Mouse (Mus musculus): Measurements from ENCODE around the gene Kcnb1. TPM values are rescaled to one million over a fixed set of nuclear protein-coding genes. Genes with fewer than 3 reads are reported as not detected.

Kcnb1 gene
- polyA plus RNA-seq, 1 experiment from 2014 or later = 1.5 TPM

DNA sequence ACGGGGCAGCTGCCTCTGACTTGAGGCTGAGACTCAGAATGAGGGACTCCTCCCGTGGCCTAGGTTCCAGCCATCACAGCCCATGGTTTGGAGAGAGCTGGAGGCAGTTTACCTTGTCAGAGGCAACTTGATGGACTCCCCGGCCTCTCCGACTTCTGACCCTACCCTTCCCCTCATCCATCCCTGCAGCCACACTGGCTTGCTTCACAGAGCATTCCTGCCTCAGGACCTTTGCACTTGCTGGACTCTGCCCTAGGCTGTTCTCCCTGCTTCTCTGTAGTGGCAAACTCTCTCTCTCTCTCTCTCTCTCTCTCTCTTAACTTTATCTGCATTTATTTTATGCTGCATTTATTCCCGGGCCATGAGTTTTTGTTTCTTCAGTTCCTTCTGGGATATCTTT is 103.1 kb downstream of the Kcnb1 start:
- Histone ChIP-seq H3K9me3 (no peaks in the 10 kb centered on the region), H3K36me3 (no peaks in the 10 kb centered on the region), H3K4me2 (no peak overlapping the region), H3K4me3 (replicated peaks) (no peak overlapping the region), H3K9ac (no peak overlapping the region), H3K27me3 (replicated peaks) (no peaks in the 10 kb centered on the region), H3K27ac (no peak overlapping the region), H3K4me1 (0 out of 2 replicates have a peak, but pooled peaks cover 3% of the 10 kb centered on the region)
- ATAC-seq (ENCODE audit: insufficient read depth, low FRiP score, low read depth) = no peak
- WGBS = 63% methylated on average over 5 of the region's 5 CpGs

DNA sequence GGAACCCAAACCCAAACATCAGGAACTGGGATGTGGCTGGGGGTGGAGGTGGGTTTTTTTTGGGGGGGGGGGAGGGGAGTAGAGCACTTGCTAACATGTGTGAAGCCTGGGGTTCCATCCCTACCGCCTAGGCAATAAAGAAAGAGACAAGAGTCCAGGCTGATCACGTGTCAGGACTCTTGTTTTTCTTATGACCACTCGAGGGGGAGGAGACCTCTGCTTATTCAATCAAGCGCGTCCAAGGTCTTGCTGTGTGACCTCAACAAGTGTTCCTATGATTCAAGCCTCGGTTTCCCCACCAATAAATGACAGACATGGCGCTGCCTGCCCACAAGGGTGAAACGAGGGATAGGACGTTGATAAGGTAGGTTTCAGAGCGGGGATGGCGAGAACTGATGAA is 103.9 kb downstream of the Kcnb1 start:
- ATAC-seq (ENCODE audit: insufficient read depth, low FRiP score, low read depth) = no peak
- no peak overlapping the region for H3K4me3 ChIP-seq (replicated peaks)
- no peaks in the 10 kb centered on the region for H3K27me3 ChIP-seq (replicated peaks)
- no peaks in the 10 kb centered on the region for H3K36me3 ChIP-seq
- H3K9ac ChIP-seq = no peak overlapping the region
- H3K27ac ChIP-seq = no peak overlapping the region
- WGBS = 56% methylated on average over 11 of the region's 11 CpGs
- H3K9me3 ChIP-seq = no peaks in the 10 kb centered on the region
- H3K4me2 ChIP-seq = no peak overlapping the region
- H3K4me1 ChIP-seq = peaks cover 3% of the 10 kb centered on the region; the same call in 1 of the 2 replicates

DNA sequence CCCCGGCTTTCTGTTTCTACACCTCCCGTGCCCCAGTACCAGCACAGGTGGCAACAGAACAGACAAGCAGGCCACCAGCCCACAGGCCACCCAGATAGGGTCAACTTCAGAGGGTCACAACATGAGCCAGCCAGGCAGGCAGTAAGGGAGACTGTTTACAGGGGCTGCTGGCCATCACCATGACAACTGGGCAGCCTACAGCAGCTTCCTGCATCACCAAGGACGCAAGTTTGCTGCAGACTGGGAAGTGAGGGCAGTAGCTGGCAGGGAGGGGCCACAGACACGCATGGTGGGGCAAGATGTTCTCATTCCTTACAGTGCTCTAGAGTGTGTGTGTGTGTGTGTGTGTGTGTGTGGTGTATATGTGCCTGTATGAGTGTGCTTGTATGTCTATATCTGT is 108.3 kb downstream of the Kcnb1 start:
- no peak; the same call in 1 of the 2 replicates for ATAC-seq (ENCODE audit: insufficient read depth, low FRiP score, low read depth)
- H3K9ac ChIP-seq = no peak overlapping the region
- 19% methylated on average over 4 of the region's 4 CpGs for WGBS

DNA sequence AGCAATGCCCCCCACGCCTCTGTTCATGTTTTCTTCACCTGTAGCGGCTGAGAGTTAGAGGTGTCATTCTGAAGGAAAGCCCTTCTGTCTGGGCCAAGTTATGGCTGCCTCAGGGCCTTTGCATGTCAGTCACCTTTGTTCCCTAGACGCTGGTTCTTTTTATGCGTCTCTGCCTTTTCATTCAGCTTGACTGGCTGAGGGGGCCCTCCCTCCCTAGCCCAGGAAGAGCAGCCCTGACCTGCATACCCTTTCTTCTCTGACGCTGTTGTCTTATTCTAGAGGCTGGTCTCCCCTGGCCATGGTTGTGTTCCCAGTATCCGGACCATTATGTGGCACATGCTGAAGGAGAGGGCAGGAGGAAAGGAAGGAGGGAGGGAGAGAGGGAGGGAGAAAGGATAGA is 108.8 kb downstream of the Kcnb1 start:
- Histone ChIP-seq H3K4me3 (replicated peaks) (no peak overlapping the region), H3K36me3 (no peaks in the 10 kb centered on the region), H3K27me3 (replicated peaks) (no peaks in the 10 kb centered on the region), H3K4me2 (no peak overlapping the region), H3K9me3 (no peaks in the 10 kb centered on the region), H3K27ac (no peak overlapping the region), H3K4me1 (peaks cover 16% of the 10 kb centered on the region; the same call in 1 of the 2 replicates), H3K9ac (no peak overlapping the region)
- 60% methylated on average over 6 of the region's 6 CpGs for WGBS
- ATAC-seq (ENCODE audit: insufficient read depth, low FRiP score, low read depth) = no peak

More for the DNA sequence above, 108.3 kb downstream of the Kcnb1 start:
- H3K27ac ChIP-seq = no peak overlapping the region
- H3K27me3 ChIP-seq (replicated peaks) = no peaks in the 10 kb centered on the region
- H3K4me1 ChIP-seq = peaks cover 17% of the 10 kb centered on the region; the same call in 1 of the 2 replicates
- H3K4me3 ChIP-seq (replicated peaks) = no peak overlapping the region
- H3K36me3 ChIP-seq = no peaks in the 10 kb centered on the region
- H3K4me2 ChIP-seq = no peak overlapping the region
- H3K9me3 ChIP-seq = no peaks in the 10 kb centered on the region

DNA sequence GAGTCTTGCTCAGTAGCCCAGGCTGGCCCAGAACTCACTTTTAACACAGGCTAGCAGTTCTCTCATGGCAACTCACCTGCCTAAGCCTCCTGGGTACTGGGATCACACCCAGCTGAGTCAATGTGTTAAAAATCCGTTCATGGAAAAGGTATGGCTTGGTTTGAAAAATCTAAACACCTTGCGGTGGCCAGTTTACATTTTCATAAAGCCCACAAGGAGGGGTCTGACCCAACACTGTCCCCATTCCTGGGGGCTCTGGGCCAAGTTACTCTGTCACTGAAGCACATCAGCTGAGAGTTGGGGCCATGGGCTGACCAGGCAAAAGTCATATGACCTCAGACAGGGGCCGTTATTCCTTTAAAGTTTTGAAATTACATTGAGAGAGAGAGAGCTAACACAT is 109.6 kb downstream of the Kcnb1 start:
- Histone ChIP-seq H3K4me3 (replicated peaks) (no peak overlapping the region), H3K9me3 (no peaks in the 10 kb centered on the region), H3K4me2 (no peak overlapping the region), H3K27ac (no peak overlapping the region), H3K9ac (no peak overlapping the region), H3K27me3 (replicated peaks) (no peaks in the 10 kb centered on the region), H3K36me3 (no peaks in the 10 kb centered on the region), H3K4me1 (peaks cover 16% of the 10 kb centered on the region; the same call in 1 of the 2 replicates)
- ATAC-seq (ENCODE audit: insufficient read depth, low FRiP score, low read depth) = no peak
- 60% methylated on average over 3 of the region's 3 CpGs for WGBS

DNA sequence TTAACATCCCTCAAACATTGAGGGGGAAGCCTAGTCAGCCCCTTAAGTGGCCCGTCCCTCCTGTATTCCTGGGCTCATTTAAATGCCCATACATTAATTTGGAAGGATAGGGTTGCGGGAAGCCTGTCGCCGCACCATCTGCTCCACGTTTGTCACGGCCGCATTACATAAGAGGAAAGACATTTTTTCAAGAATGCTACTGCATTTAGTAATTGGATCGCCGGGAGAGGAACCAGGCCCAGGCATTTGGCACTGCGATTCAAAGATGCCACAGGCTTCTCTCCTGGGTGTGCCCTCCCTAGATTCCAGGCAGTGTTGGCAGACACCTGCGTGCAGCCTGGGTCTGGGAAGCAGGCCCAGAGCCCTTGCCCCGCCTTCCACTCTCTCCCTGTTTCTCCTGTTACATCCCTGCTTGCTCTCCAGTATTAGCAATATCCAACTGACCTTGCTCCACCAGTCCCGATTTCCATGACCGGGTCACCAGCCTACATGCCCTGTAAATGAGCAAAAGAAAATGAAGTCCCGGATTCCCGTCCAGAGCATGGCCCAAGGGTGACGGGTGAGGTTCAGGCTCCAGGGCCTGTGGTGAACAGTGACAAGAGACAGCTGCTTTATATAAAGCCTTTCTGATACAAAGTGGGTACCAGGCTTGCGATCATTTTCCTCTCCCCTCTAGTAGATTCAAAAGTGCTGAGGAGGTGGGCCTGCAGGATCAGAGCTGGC is 110.3 kb downstream of the Kcnb1 start:
- Histone ChIP-seq H3K4me2 (no peak overlapping the region), H3K4me3 (replicated peaks) (no peak overlapping the region), H3K4me1 (peaks cover 16% of the 10 kb centered on the region; the same call in 1 of the 2 replicates), H3K27ac (no peak overlapping the region), H3K9ac (no peak overlapping the region), H3K36me3 (no peaks in the 10 kb centered on the region), H3K9me3 (no peaks in the 10 kb centered on the region), H3K27me3 (replicated peaks) (no peaks in the 10 kb centered on the region)
- 41% methylated on average over 18 of the region's 18 CpGs for WGBS
- no peak for ATAC-seq (ENCODE audit: insufficient read depth, low FRiP score, low read depth)

DNA sequence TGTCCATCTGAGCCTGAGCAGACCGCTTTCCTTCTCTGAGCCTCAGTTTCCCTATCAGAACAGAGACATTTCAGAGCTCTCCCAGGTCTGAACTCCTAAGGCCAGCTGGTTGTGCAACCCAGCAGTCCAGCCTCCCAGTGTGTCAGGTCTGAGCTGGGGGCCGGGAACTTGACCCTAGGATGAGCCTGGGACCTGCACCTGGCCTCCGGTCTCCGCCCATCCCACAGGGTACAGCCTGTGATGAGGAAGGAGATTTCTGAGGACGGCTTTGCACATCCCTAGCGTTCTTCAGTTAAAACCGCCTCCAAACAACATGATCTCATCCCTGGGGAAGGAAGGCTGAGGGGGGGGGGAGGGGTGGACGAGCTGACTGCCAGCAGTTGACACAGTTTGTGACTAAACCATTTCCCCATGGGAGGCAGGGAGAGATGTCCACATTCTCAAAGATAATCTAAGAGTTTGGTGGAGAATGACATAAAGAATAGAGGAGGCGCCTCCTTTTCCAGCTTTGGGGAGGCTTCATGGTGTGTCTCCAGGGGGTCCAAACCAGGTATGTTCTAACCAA is 110.9 kb downstream of the Kcnb1 start:
- Histone ChIP-seq H3K9me3 (no peaks in the 10 kb centered on the region), H3K4me3 (replicated peaks) (no peak overlapping the region), H3K9ac (no peak overlapping the region), H3K36me3 (no peaks in the 10 kb centered on the region), H3K27ac (no peak overlapping the region), H3K4me1 (peaks cover 16% of the 10 kb centered on the region; the same call in 1 of the 2 replicates), H3K4me2 (0 out of 2 replicates have a peak overlapping the region, but pooled peaks have one; percentile 8), H3K27me3 (replicated peaks) (no peaks in the 10 kb centered on the region)
- 0 out of 2 replicates have a peak, but pooled peaks have one; percentile 23 for ATAC-seq (ENCODE audit: insufficient read depth, low FRiP score, low read depth)
- 44% methylated on average over 9 of the region's 9 CpGs for WGBS

DNA sequence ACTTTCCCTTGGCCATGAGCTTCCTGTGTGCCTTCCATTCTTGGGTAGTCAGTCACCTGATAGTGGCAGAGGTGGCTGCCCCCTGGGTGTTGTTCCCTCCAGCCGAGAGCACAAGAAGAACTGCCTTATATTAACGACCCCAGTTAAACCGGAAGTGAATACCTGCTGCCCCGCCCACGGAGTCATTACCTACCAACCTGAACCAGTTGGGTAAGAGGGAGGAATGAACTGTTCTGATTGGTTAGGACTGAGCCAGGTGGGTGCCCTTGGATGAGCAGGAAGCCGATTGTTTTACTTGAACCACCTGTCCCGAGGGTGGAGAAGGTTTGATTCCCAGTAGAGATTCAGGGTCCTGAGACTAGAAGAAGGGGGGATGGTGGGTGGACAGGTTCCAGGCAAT is 111.5 kb downstream of the Kcnb1 start:
- Histone ChIP-seq H3K27ac (no peak overlapping the region), H3K9ac (no peak overlapping the region), H3K36me3 (no peaks in the 10 kb centered on the region), H3K27me3 (replicated peaks) (no peaks in the 10 kb centered on the region), H3K4me3 (replicated peaks) (no peak overlapping the region), H3K4me2 (no peak overlapping the region), H3K4me1 (peaks cover 16% of the 10 kb centered on the region; the same call in 1 of the 2 replicates), H3K9me3 (no peaks in the 10 kb centered on the region)
- WGBS = 29% methylated on average over 7 of the region's 7 CpGs
- ATAC-seq (ENCODE audit: insufficient read depth, low FRiP score, low read depth) = 0 out of 2 replicates have a peak, but pooled peaks have one; percentile 12

DNA sequence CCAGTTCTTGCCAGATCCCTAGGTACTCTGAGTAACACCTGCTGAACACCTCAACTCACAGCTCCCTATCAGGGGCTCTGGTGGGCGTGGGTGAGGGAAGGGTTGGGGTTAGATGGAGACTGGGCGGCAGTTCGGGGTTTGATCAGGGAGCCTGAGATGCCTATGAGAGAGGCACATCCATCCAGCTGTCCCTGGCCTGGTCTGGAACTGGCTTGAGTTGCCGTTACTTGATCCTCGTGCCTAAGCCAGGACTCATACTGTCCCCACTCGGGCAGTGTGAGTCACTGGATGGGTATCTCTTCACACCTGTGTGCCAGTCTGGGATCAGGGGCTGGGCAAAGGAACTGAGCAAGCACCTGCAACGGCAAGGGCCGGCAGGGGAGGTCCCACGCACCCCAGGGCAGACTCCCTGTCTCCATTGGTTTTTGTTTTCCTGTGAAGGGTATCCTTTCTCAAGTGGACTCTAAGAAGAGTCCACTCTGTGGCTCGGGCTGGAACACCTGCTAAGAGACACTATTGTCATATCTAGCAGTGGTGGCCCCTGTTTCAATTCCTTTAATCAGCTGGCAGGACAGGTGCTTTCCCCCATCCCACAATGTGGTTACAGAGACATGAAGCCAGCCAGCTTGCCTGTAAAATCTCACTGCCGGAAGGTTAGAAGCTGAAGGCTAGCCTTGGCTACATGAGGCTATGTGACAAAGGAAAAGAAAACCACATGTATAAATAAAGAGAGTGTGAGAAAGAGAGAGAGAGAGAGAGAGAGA is 112.6 kb downstream of the Kcnb1 start:
- WGBS = 84% methylated on average over 11 of the region's 11 CpGs
- no peaks in the 10 kb centered on the region for H3K36me3 ChIP-seq
- ATAC-seq (ENCODE audit: insufficient read depth, low FRiP score, low read depth) = no peak
- no peaks in the 10 kb centered on the region for H3K27me3 ChIP-seq (replicated peaks)
- no peaks in the 10 kb centered on the region for H3K9me3 ChIP-seq
- H3K9ac ChIP-seq = no peak overlapping the region
- H3K27ac ChIP-seq = no peak overlapping the region
- no peak overlapping the region for H3K4me3 ChIP-seq (replicated peaks)
- no peak overlapping the region for H3K4me2 ChIP-seq
- peaks cover 17% of the 10 kb centered on the region; the same call in 1 of the 2 replicates for H3K4me1 ChIP-seq

DNA sequence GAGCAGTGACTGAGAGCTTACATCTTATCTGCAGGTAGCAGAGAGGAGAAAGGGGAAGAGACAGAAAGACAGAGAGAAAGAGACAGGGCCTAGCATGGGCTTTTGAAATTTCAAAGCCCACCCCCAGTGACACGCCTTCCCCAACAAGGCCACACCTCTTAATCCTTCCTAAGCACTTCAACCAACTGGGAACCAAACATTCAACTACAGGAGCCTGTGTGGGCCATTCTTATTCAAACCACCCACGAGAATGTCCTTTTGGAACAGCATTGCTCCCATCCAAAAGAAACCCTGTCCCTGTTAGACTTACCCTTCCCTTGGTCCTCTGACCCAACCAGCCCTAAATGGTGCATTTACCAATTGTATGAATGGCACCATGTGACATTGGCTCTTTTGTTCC is 113.2 kb downstream of the Kcnb1 start:
- H3K4me3 ChIP-seq (replicated peaks) = no peak overlapping the region
- 73% methylated on average over 2 of the region's 2 CpGs for WGBS
- peaks cover 20% of the 10 kb centered on the region; the same call in 1 of the 2 replicates for H3K4me1 ChIP-seq
- no peak for ATAC-seq (ENCODE audit: insufficient read depth, low FRiP score, low read depth)
- no peaks in the 10 kb centered on the region for H3K9me3 ChIP-seq
- no peaks in the 10 kb centered on the region for H3K36me3 ChIP-seq
- H3K27ac ChIP-seq = no peak overlapping the region
- no peaks in the 10 kb centered on the region for H3K27me3 ChIP-seq (replicated peaks)
- H3K9ac ChIP-seq = no peak overlapping the region
- H3K4me2 ChIP-seq = no peak overlapping the region

DNA sequence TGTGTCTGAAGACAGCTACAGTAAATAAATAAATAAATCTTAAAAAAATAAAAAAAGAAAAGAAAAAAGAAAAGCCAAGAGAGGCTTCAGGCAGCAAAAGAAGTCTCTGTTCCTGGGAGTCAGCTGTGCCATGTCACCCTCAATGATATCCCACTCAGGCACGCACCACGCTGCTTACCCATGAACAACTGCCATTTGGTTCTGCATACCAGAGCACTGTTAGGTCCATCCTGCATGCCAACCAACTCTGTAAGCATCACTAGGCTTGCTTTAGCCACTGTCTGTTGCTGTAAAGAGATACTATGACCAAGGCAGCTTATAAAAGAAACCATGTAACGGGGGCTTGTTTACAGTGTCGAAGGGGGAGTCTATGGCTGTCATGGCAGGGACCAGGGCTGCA is 113.6 kb downstream of the Kcnb1 start:
- H3K9ac ChIP-seq = no peak overlapping the region
- no peak overlapping the region for H3K27ac ChIP-seq
- 90% methylated on average over 4 of the region's 4 CpGs for WGBS
- ATAC-seq (ENCODE audit: insufficient read depth, low FRiP score, low read depth) = no peak
- H3K4me3 ChIP-seq (replicated peaks) = no peak overlapping the region
- H3K4me1 ChIP-seq = peaks cover 21% of the 10 kb centered on the region; the same call in 1 of the 2 replicates
- H3K36me3 ChIP-seq = no peaks in the 10 kb centered on the region
- no peaks in the 10 kb centered on the region for H3K9me3 ChIP-seq
- no peak overlapping the region for H3K4me2 ChIP-seq
- no peaks in the 10 kb centered on the region for H3K27me3 ChIP-seq (replicated peaks)

DNA sequence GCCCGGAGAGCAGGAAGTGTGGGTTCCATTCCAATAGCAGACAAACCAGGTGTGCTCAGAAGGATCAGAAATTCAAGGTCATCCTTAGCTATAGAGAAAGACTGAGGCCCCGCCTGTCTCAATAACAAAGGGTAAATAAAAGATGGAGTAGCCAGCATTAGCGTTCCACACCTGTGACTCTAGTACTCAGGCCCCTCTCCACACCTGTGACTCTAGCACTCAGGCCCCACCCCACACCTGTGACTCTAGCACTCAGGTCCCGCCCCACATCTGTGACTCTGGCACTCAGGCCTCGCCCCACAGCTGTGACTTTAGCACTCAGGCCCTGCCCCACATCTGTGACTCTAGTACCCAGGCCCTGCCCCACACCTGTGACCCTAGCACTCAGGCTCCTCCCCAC is 115.4 kb downstream of the Kcnb1 start:
- Histone ChIP-seq H3K9ac (no peak overlapping the region), H3K36me3 (no peaks in the 10 kb centered on the region), H3K27me3 (replicated peaks) (no peaks in the 10 kb centered on the region), H3K4me2 (no peak overlapping the region), H3K9me3 (no peaks in the 10 kb centered on the region), H3K27ac (no peak overlapping the region), H3K4me1 (peaks cover 20% of the 10 kb centered on the region; the same call in 1 of the 2 replicates), H3K4me3 (replicated peaks) (no peak overlapping the region)
- WGBS = 87% methylated on average over 5 of the region's 5 CpGs
- no peak for ATAC-seq (ENCODE audit: insufficient read depth, low FRiP score, low read depth)
